Mouse (Mus musculus): Measurements from ENCODE around the gene Gsk3b. TPM values are rescaled to one million over a fixed set of nuclear protein-coding genes. Genes with fewer than 3 reads are reported as not detected.

The Gsk3b gene
- polyA plus RNA-seq, 1 experiment from 2014 or later = 37.2 TPM

DNA sequence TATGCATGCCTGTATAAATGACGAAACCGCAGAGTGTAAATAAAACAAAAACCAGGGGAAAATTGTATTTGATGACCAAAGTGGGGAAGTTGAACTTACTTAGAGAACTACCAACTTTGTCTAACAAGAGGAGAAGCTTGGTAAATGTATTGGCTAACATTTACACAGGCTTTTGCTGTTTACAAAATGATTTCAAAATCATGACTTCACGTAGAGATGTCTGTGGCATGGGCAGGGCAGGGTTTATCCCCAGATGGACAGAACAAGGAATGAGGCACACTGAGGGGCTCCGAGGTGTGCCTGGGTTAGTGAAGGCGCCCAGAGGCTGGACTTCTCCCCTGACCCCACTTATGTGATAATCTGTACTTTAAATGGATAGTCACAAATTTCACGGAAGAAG, 198.6 kb downstream of the Gsk3b start:
- H3K4me1 ChIP-seq (ENCODE audit: control insufficient read depth, insufficient read depth, low read length) = no peaks in the 10 kb centered on the region
- no peaks in the 10 kb centered on the region for H3K27me3 ChIP-seq (ENCODE audit: control insufficient read depth, insufficient read depth, low read length)
- 78% methylated on average over 6 of the region's 6 CpGs for WGBS
- no peak for ATAC-seq (replicated peaks; ENCODE audit: extremely low read depth, insufficient read depth, low FRiP score)
- H3K4me3 ChIP-seq (ENCODE audit: low read length) = no peak overlapping the region
- H3K9ac ChIP-seq (ENCODE audit: low read length) = no peak overlapping the region
- no peak overlapping the region for H3K27ac ChIP-seq (ENCODE audit: low read length)
- no peaks in the 10 kb centered on the region for H3K9me3 ChIP-seq (replicated peaks; ENCODE audit: control insufficient read depth, low read length)
- H3K4me2 ChIP-seq (ENCODE audit: low read depth, low read length) = no peak overlapping the region
- no peaks in the 10 kb centered on the region for H3K36me3 ChIP-seq (ENCODE audit: control insufficient read depth, insufficient read depth)

DNA sequence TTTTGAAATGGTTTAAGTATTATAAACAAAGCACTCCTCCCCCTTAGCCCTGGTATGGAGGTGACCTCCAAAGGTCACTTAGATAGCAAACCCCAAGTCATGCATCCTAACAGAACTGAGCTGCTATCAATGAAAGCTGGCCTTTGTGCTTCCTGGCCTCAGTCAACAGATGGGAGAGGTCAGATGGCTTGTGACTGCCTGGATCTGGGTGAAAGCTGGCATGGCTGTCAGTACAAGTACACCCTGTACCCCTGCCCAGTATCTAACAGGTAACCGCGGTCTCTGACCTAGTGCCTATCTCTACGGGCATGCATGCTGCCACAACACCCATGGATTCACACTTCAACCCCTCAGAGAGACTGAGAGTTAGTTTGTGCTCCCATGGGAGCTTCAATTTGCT, 199.0 kb downstream of the Gsk3b start:
- Histone ChIP-seq H3K27ac (ENCODE audit: low read length) (no peak overlapping the region), H3K4me2 (ENCODE audit: low read depth, low read length) (no peak overlapping the region), H3K4me3 (ENCODE audit: low read length) (no peak overlapping the region), H3K27me3 (ENCODE audit: control insufficient read depth, insufficient read depth, low read length) (no peaks in the 10 kb centered on the region), H3K36me3 (ENCODE audit: control insufficient read depth, insufficient read depth) (no peaks in the 10 kb centered on the region), H3K4me1 (ENCODE audit: control insufficient read depth, insufficient read depth, low read length) (no peaks in the 10 kb centered on the region), H3K9me3 (replicated peaks; ENCODE audit: control insufficient read depth, low read length) (no peaks in the 10 kb centered on the region), H3K9ac (ENCODE audit: low read length) (no peak overlapping the region)
- 64% methylated on average over 3 of the region's 3 CpGs for WGBS
- ATAC-seq (replicated peaks; ENCODE audit: extremely low read depth, insufficient read depth, low FRiP score) = no peak

DNA sequence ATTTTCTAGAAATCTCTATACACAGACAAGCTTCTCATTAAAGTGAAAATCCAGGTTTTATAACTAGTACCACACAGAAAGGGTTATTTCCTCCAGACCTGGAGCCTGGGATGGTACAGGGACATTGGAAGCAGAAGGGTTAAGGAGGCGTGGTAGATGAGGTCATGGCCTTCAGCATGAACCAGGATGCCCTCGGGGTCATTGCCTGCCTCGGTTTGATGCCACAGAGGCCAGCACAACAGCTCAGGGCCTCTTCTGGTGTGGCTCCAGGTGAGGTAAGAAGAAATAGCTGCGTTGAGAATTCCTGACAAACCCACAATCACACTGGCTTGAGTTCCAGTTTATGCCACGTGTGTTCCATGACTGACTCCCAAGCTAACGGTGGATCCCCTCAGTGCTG, 200.1 kb downstream of the Gsk3b start:
- Histone ChIP-seq H3K4me1 (ENCODE audit: control insufficient read depth, insufficient read depth, low read length) (no peaks in the 10 kb centered on the region), H3K4me3 (ENCODE audit: low read length) (no peak overlapping the region), H3K9ac (ENCODE audit: low read length) (no peak overlapping the region), H3K36me3 (ENCODE audit: control insufficient read depth, insufficient read depth) (no peaks in the 10 kb centered on the region), H3K27ac (ENCODE audit: low read length) (no peak overlapping the region), H3K9me3 (replicated peaks; ENCODE audit: control insufficient read depth, low read length) (no peaks in the 10 kb centered on the region), H3K4me2 (ENCODE audit: low read depth, low read length) (no peak overlapping the region), H3K27me3 (ENCODE audit: control insufficient read depth, insufficient read depth, low read length) (no peaks in the 10 kb centered on the region)
- ATAC-seq (replicated peaks; ENCODE audit: extremely low read depth, insufficient read depth, low FRiP score) = no peak
- 29% methylated on average over 6 of the region's 6 CpGs for WGBS

DNA sequence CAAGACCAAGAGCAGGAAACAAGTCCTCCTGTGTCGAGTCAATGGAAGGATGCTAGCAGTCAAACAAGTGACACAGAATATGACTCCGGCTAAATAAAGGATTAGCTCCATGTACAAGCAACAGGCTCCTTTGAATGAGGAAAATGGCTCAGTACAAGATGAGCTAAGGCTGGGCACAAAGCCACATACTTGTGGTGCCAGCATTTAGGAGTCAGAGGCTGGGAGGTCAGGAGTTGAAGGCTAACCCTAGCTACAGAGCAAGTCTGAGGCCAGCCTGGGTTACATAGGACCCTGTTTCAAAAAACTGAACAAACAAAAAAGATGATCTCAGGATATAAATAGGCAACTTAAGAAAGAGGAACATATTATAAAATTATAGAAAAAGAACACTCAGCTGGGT, 201.3 kb downstream of the Gsk3b start:
- 63% methylated on average over 2 of the region's 2 CpGs for WGBS
- no peak for ATAC-seq (replicated peaks; ENCODE audit: extremely low read depth, insufficient read depth, low FRiP score)
- no peak overlapping the region for H3K9ac ChIP-seq (ENCODE audit: low read length)
- H3K36me3 ChIP-seq (ENCODE audit: control insufficient read depth, insufficient read depth) = no peaks in the 10 kb centered on the region
- H3K27ac ChIP-seq (ENCODE audit: low read length) = no peak overlapping the region
- no peak overlapping the region for H3K4me3 ChIP-seq (ENCODE audit: low read length)
- no peaks in the 10 kb centered on the region for H3K9me3 ChIP-seq (replicated peaks; ENCODE audit: control insufficient read depth, low read length)
- H3K4me1 ChIP-seq (ENCODE audit: control insufficient read depth, insufficient read depth, low read length) = peaks cover under 1% of the 10 kb centered on the region; the same call in 1 of the 2 replicates
- H3K4me2 ChIP-seq (ENCODE audit: low read depth, low read length) = no peak overlapping the region
- H3K27me3 ChIP-seq (ENCODE audit: control insufficient read depth, insufficient read depth, low read length) = no peaks in the 10 kb centered on the region

DNA sequence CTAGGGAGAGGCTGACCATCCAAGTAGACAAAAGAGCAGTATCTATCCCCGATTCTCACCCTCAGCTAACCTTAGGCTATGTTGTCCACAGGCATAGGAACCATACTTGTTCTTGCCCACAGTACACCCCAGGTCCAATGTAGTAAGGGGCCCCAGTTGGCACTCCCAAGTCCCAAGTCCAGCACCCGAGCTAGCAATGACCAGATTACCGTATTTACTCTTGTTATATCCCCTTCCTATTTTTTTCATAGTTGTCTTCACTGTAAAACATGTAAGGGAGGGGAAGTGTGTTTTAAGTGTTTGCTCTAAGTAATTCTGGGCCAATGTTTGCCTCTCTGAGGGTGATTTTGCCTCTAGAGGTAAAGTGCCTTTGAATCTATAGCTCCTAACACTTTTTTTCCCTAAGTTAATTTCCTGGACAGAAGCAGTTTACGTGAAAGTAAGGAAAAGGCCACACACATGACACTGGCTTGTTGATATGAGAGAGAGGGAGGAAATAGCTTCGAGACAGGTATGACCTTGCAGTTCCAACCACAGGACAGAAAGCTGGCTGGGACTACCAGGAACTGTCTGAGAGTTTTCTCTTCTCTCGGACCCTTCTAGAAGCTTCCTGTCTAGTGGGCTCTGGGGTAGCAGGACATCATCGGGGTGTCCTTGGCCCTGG, 206.0 kb downstream of the Gsk3b start, which contains the start of gene Nr1i2:
TSS of gene Nr1i2 (minus strand) at position 140 of the 664 bp plus-strand sequence.
- Histone ChIP-seq H3K36me3 (ENCODE audit: control insufficient read depth, insufficient read depth) (no peaks in the 10 kb centered on the region), H3K4me3 (ENCODE audit: low read length) (no peak within 1 kb of the TSS), H3K27me3 (ENCODE audit: control insufficient read depth, insufficient read depth, low read length) (no peaks in the 10 kb centered on the region), H3K27ac (ENCODE audit: low read length) (no peak within 1 kb of the TSS), H3K9me3 (replicated peaks; ENCODE audit: control insufficient read depth, low read length) (no peaks in the 10 kb centered on the region), H3K4me2 (ENCODE audit: low read depth, low read length) (no peak within 1 kb of the TSS), H3K9ac (ENCODE audit: low read length) (no peak within 1 kb of the TSS), H3K4me1 (ENCODE audit: control insufficient read depth, insufficient read depth, low read length) (peaks cover 3% of the 10 kb centered on the region; the same call in 1 of the 2 replicates)
- no peak for ATAC-seq (replicated peaks; ENCODE audit: extremely low read depth, insufficient read depth, low FRiP score)
- WGBS = 55% methylated on average over 7 of the region's 7 CpGs

DNA sequence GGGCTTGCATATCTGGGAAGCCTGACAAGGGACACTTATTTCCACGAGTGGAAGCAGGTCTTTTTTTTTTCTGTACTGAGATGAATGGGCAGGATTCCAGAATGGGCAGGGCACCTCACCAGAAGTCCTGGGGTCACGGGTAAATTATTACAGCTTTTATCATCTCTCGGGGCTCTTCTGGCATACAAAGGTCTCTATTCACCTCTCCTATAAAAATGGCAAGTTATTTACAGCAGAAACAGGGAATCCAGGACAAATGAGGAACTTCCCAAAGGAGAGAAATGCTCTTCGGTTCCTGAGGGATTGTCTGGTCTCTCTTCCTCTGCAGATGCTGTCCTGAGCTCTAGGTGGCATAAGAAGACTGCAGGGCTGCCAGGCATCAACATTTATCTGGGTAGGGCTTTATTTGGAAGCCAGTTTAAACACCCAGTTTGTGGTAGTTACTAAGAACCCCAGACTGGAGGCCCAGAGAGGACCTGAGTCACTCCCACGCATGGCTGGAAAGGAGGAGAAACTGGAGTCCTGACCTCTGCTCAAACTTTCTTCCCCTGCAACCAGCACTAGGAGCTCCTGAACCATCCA, 206.6 kb downstream of the Gsk3b start:
- Histone ChIP-seq H3K9ac (ENCODE audit: low read length) (no peak overlapping the region), H3K27me3 (ENCODE audit: control insufficient read depth, insufficient read depth, low read length) (no peaks in the 10 kb centered on the region), H3K36me3 (ENCODE audit: control insufficient read depth, insufficient read depth) (no peaks in the 10 kb centered on the region), H3K4me3 (ENCODE audit: low read length) (no peak overlapping the region), H3K4me1 (ENCODE audit: control insufficient read depth, insufficient read depth, low read length) (peaks cover 3% of the 10 kb centered on the region; the same call in 1 of the 2 replicates), H3K4me2 (ENCODE audit: low read depth, low read length) (no peak overlapping the region), H3K9me3 (replicated peaks; ENCODE audit: control insufficient read depth, low read length) (no peaks in the 10 kb centered on the region), H3K27ac (ENCODE audit: low read length) (no peak overlapping the region)
- no peak for ATAC-seq (replicated peaks; ENCODE audit: extremely low read depth, insufficient read depth, low FRiP score)
- 38% methylated on average over 5 of the region's 5 CpGs for WGBS

Other genes with a start within 250 kb of the Gsk3b start
- gene Gm36028, start 227.9 kb upstream of the Gsk3b start, polyA plus RNA-seq (2015; fragmentation: Nextera tagmentation; extraction: Ambion mirVana) = 10.2 and 12.1 TPM in 2 replicates
- gene Lrrc58, start 220.6 kb upstream of the Gsk3b start, polyA plus RNA-seq (2015; fragmentation: Nextera tagmentation; extraction: Ambion mirVana) = 35.7 and 36.2 TPM in 2 replicates
- 0.18 and 0.22 TPM in 2 replicates for gene Gpr156, start 172.5 kb upstream of the Gsk3b start, polyA plus RNA-seq (2015; fragmentation: Nextera tagmentation; extraction: Ambion mirVana)
- gene Nr1i2, start 205.8 kb downstream of the Gsk3b start, polyA plus RNA-seq (2015; fragmentation: Nextera tagmentation; extraction: Ambion mirVana) = 0.09 TPM in 1 of 2 replicates, not detected in the other

Measured in heart, embryonic 16.5 days (tissue).